Mouse (Mus musculus) cerebellum, postnatal 25 days (tissue): Measurements from ENCODE around the gene Rab8b.

Experiments
- DNase-seq, 2 experiments: peaks; one replicate each; pipeline ENCODE4 v3.0.0; 2021; ENCODE audit warnings: mixed read lengths in 2 of 2

The Rab8b gene

GRCm38 (mm10) chr9:66919382-66919971, at the start of gene Rab8b:
Gene Rab8b, minus strand, starts transcription at chr9:66919687.
- peak; percentile 96 to 99 for DNase-seq

DNA sequence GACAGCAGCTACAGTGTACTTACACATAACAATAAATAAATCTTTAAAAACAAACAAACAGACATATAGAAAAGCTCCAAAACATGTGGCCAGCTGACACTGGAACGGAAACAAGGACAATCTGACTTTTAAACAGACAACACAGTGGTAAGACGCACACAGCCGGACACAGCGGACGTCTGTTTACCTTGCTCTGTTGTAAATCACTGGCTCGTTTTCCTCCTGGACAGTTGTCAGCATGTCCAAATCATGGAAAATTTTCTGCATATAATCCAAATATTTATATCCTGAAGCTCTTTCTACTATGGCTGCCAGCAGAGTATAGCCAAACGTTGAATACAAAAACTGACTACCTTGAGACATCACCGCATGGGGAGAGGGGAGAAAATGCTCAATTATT, 48.0 kb upstream of the Rab8b start:
- DNase-seq, result no peak

DNA sequence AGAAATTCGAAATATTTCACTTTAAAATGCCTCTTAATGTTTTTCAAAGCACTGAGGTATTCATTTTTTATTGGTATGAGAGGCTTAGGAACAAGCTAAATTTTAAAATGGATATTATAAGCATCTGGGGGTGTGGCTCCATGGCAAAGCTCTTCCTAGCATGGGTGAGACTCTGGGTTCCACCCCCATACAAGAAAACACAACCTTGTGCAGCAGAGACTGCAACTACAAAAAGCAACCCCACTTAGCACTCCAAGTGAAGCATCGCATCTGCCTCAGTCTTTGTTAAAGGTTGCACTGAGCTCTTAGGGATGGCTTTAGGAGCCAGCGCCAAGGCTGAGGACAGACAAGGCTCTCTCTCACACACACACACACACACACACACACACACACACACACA, 42.0 kb upstream of the Rab8b start:
- DNase-seq, result no peak

GRCm38 (mm10) chr9:66957451-66957850, 38.0 kb upstream of the Rab8b start:
- no peak for DNase-seq

DNA sequence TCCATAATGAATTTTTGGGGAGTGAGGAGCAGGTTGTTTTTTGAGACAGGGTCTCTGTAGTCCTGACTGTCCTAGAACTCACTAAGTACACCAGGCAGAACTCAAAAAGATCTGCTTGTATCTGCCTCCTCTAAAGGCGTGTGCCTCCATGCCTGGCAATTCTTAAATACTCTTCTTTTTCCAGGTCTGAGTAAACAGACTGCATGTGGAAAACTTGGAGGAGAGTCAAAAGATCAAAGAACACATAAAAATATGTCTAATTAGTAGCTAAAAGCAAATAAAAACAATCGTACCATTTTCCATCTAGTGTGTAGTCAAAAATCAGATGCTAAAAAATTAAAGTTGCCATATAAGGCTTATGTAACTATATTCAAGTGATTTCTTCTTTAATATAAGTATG, 33.4 kb upstream of the Rab8b start:
- DNase-seq, result no peak

DNA sequence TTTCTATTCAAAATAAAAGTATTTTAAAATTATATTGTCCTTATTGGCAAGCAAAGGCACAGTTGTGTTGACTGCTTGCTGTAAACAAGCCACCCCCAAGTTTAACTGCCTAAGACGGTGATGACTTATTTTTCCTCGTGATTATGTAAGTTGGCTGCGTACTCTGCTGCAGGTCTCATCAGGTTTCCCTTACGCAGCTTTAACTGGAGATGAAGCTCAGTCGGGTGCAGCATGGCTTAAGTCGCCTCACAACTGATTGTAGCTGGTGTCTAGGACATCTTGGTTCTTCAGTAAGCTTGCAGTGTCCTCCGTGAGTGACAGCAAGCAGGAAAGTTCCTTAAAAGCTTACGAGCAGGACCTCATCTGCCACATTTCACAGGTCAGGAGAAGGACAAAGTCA, 32.8 kb upstream of the Rab8b start:
- no peak for DNase-seq

- no peak for DNase-seq
Observed at GRCm38 (mm10) chr9:66948536-66948935, 29.0 kb upstream of the Rab8b start.

GRCm38 (mm10) chr9:66945647-66946641, 26.5 kb upstream of the Rab8b start, which contains the start of gene Rps27l:
Gene Rps27l, plus strand, starts transcription at chr9:66946086.
- peak; percentile 92 to 96 for DNase-seq

DNA sequence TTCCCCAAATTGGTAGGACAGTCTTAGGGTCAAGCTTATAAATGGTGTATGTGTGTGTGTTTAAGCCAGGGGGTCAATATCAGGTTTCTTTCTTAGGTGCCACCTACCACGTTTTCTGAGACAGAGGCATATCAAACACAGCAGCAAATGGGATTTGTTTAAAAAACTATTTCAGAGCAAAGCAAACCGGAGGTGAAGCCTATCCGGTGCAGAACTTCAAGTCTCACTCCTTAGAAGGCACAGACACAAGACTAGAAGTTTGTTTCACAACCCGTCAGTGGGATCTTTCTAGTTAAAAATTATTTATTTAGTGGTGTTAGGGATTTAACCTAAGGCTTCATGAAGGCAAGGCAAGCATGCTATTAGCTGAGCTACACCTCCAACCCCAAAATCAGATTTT, 25.7 kb upstream of the Rab8b start:
- DNase-seq, result no peak

- DNase-seq, result peak in 1 of 2 experiments; percentile 64
Observed at GRCm38 (mm10) chr9:66938836-66939235, 19.3 kb upstream of the Rab8b start.

DNA sequence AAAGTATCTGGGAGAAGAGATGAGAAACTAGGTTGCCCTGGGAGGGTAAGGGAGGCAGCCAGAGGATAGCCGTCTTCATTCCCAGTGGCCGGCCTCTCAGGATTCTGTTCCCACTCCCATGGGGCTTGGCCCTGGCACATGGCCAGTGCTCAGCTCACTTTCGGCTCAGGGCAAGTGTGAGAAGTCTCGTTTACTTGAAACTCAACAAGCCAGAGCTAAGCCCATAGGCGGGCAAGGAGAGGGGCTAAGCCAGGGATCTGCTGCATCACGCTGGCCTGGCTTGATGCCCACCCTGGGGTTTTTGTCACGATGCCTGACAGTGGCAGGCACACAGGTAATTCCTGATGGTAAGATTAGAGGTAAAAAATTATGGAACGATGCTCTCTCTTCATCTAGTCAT, 18.0 kb upstream of the Rab8b start:
- peak; percentile 32 to 53 for DNase-seq

GRCm38 (mm10) chr9:66933869-66934808, 14.7 kb upstream of the Rab8b start:
- DNase-seq, result no peak

GRCm38 (mm10) chr9:66930351-66930750, 10.9 kb upstream of the Rab8b start:
- DNase-seq, result no peak

GRCm38 (mm10) chr9:66927696-66928402, 8.4 kb upstream of the Rab8b start:
- DNase-seq, result peak in 1 of 2 experiments; percentile 32

- DNase-seq, result no peak
Observed at GRCm38 (mm10) chr9:66925853-66926252, 6.4 kb upstream of the Rab8b start.

GRCm38 (mm10) chr9:66922076-66922475, 2.6 kb upstream of the Rab8b start:
- DNase-seq, result peak in 1 of 2 experiments; percentile 31

DNA sequence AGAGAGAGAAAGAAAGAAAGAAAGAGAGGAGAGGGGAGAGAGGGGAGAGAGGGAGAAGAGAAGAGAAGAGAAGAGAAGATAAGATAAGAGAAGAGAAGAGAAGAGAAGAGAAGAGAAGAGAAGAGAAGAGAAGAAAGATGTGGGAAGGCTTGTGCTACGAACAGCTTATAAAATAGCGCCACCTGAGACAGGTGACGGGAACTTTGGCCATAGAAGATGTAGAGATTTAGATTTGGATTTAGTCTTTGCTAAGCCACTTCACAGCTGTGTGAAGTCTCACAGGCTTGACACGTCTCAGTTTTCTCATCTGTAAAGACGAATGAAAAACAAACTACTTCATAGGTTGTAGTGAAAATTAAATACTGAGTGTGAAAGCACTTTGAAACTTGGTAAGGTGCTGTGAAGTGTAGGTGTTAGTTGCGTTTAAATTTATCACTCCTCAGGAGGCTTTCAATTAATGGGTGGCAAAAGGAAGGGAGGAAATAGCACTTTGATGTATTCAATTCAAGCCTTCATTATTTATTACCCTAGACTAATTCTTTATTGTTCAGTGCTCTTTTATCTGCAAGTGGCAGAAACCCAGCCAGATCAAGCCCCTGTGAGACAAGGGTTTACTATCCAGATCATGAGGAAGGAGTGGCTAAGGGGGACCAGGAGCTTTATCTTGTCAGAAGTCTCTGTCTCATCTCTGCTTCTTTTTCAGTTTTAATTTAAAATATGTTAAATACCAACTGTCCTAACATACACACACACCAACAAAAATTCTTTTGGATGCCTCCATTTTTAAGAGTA, 1.2 kb upstream of the Rab8b start:
- no peak for DNase-seq

- peak; percentile 30 to 37 for DNase-seq
Observed at GRCm38 (mm10) chr9:66919981-66920380, 494 bp upstream of the Rab8b start.

DNA sequence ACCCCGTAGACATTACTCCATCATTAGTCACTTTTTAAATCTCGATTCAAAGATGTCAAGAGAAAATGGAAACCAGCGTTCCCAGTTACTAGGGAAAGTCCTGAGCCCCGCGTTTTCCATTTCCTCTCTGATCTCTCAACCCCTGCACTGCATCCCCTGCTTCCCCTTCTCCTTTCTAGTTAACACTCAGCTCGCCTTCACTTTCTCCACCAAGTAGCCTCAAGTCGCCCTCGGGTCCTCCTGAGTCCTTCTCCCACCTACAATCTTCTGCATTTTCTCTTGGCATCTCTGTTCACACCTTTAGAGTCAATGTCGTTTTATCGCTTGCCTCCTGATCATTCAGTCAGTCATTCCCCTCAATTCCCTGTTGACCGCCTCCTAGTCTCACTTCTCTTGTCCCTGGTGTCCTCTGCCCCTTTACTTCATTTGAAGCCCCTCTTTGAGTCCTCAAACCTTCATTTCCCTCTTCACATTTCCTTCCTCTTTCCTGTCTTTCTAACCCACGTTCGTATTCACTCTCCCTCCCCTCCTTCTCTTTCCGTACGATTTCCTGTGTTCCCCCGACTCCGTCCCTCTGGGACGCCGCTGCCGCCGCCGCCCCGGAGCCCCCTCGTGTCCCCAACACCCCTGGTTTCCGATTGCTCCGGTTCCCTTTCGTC, 686 bp downstream of the Rab8b start:
- DNase-seq, result peak in 1 of 2 experiments; percentile 16

DNA sequence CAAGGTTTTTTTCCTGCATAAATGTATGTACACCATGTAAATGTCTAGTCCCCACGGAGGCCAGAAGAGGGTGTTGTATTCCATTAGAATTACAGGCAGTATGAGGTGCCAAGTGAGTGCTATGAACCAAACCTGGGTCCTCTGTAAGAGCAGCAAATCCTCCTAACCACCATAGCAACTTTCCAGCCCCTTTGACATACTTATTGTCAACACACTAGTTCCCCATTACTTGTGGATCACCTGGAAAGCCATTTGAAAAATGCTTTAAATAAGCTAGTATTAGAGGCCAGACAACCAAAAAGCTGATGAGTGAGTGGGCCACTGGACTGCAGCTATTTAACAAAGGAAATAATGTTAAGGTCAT, 1.6 kb downstream of the Rab8b start:
- no peak for DNase-seq
